Mouse (Mus musculus) forebrain, embryonic 13.5 days (tissue): Measurements from ENCODE around the gene Tlr9. TPM values are rescaled to one million over a fixed set of nuclear protein-coding genes. Genes with fewer than 3 reads are reported as not detected.

Experiments used
- ATAC-seq: fragments of 200-750 bp; cut with Nextera tagmentation; 2 replicates; pipeline ENCODE4 v1.8.0; 2017
- H3K27ac ChIP-seq: fragments of 300-500 bp; sonication (generic); 2 replicates; pipeline ENCODE4 v1.5.1; 2015; ENCODE audit warnings: inconsistent platforms, mild to moderate bottlenecking, moderate library complexity
- H3K27me3 ChIP-seq: fragments of 300-500 bp; sonication (generic); 2 replicates; pipeline ENCODE4 v1.6.1; 2015; ENCODE audit warnings: mild to moderate bottlenecking, inconsistent platforms
- H3K36me3 ChIP-seq: fragments of 300-500 bp; sonication (generic); 2 replicates; pipeline ENCODE4 v1.6.1; 2015; ENCODE audit warnings: mild to moderate bottlenecking, inconsistent platforms; ENCODE audit not compliant: poor library complexity, severe bottlenecking
- H3K4me1 ChIP-seq: fragments of 300-500 bp; sonication (generic); 2 replicates; pipeline ENCODE4 v1.6.1; 2015; ENCODE audit warnings: inconsistent platforms
- H3K4me2 ChIP-seq: fragments of 300-500 bp; sonication (generic); 2 replicates; pipeline ENCODE4 v1.6.1; 2015; ENCODE audit warnings: inconsistent platforms, mild to moderate bottlenecking, moderate library complexity
- H3K4me3 ChIP-seq: fragments of 300-500 bp; sonication (generic); 2 replicates; pipeline ENCODE4 v1.5.1; 2015; ENCODE audit warnings: mild to moderate bottlenecking, inconsistent platforms
- H3K9ac ChIP-seq: fragments of 300-500 bp; sonication (generic); 2 replicates; pipeline ENCODE4 v1.6.1; 2015; ENCODE audit warnings: mild to moderate bottlenecking, inconsistent platforms
- H3K9me3 ChIP-seq: fragments of 300-500 bp; sonication (generic); replicated peaks from 2 replicates; pipeline ENCODE4 v1.6.1; 2016; ENCODE audit warnings: inconsistent platforms
- WGBS: fragments of 180-500 bp; shearing (Covaris S2); methylation state at CpG from one replicate; pipeline ENCODE4 v1.1.7; 2015; 5-methylcytosine and 5-hydroxymethylcytosine counted together
- polyA plus RNA-seq: library from polyadenylated mRNA; unstranded; fragments of >200 nt; fragmentation: Nextera tagmentation; extraction: Ambion mirVana; gene quantifications from 2 replicates; pipeline ENCODE4 v1.2.1, GENCODE M21; 2015

The Tlr9 gene
- polyA plus RNA-seq, 1 experiment from 2014 or later, result not detected

GRCm38 (mm10) chr9:106226151-106226682, 3.8 kb downstream of the Tlr9 start:
- ATAC-seq, result peak; percentile 78
- Histone ChIP-seq H3K4me1 (peaks cover 9% of the 10 kb centered on the region), H3K4me2 (peak overlapping the region; percentile 77), H3K36me3 (no peaks in the 10 kb centered on the region), H3K9me3 (no peaks in the 10 kb centered on the region), H3K27me3 (peaks cover 16% of the 10 kb centered on the region), H3K4me3 (peak overlapping the region; percentile 38), H3K27ac (no peak overlapping the region), H3K9ac (peak overlapping the region; percentile 57)
- WGBS, result 5% methylated on average over 34 of the region's 34 CpGs

- H3K4me3 ChIP-seq, result no peak overlapping the region
- H3K4me2 ChIP-seq, result no peak overlapping the region
- WGBS, result 64% methylated on average over 8 of the region's 8 CpGs
- H3K36me3 ChIP-seq, result peaks cover 7% of the 10 kb centered on the region
- ATAC-seq, result no peak
- peaks cover 9% of the 10 kb centered on the region for H3K4me1 ChIP-seq
- H3K9me3 ChIP-seq, result no peaks in the 10 kb centered on the region
- peaks cover 16% of the 10 kb centered on the region for H3K27me3 ChIP-seq
- H3K9ac ChIP-seq, result no peak overlapping the region
- no peak overlapping the region for H3K27ac ChIP-seq
Measured at GRCm38 (mm10) chr9:106227790-106228429, 5.5 kb downstream of the Tlr9 start.

GRCm38 (mm10) chr9:106230051-106230733, 7.8 kb downstream of the Tlr9 start:
- Histone ChIP-seq H3K27me3 (peaks cover 13% of the 10 kb centered on the region), H3K27ac (no peak overlapping the region), H3K9ac (no peak overlapping the region), H3K36me3 (peaks cover 30% of the 10 kb centered on the region), H3K4me3 (no peak overlapping the region), H3K4me1 (peaks cover 9% of the 10 kb centered on the region), H3K4me2 (no peak overlapping the region), H3K9me3 (no peaks in the 10 kb centered on the region)
- ATAC-seq, result no peak
- WGBS, result 87% methylated on average over 9 of the region's 9 CpGs

GRCm38 (mm10) chr9:106230734-106231106, 8.3 kb downstream of the Tlr9 start:
- no peak overlapping the region for H3K4me2 ChIP-seq
- no peak for ATAC-seq
- WGBS, result 58% methylated on average over 3 of the region's 3 CpGs

GRCm38 (mm10) chr9:106231220-106231619, 8.8 kb downstream of the Tlr9 start:
- Histone ChIP-seq H3K4me2 (no peak overlapping the region), H3K27ac (no peak overlapping the region), H3K9ac (no peak overlapping the region), H3K27me3 (0 out of 2 replicates have a peak, but pooled peaks cover 3% of the 10 kb centered on the region), H3K4me1 (peaks cover 4% of the 10 kb centered on the region), H3K4me3 (no peak overlapping the region), H3K36me3 (peaks cover 40% of the 10 kb centered on the region), H3K9me3 (no peaks in the 10 kb centered on the region)
- ATAC-seq, result no peak
- 81% methylated on average over 7 of the region's 7 CpGs for WGBS

More at GRCm38 (mm10) chr9:106230734-106231106, 8.3 kb downstream of the Tlr9 start:
- peaks cover 35% of the 10 kb centered on the region for H3K36me3 ChIP-seq
- H3K9me3 ChIP-seq, result no peaks in the 10 kb centered on the region
- no peak overlapping the region for H3K9ac ChIP-seq
- peaks cover 8% of the 10 kb centered on the region for H3K27me3 ChIP-seq
- H3K27ac ChIP-seq, result no peak overlapping the region
- H3K4me1 ChIP-seq, result peaks cover 7% of the 10 kb centered on the region
- H3K4me3 ChIP-seq, result no peak overlapping the region

GRCm38 (mm10) chr9:106231816-106232215, 9.4 kb downstream of the Tlr9 start:
- no peaks in the 10 kb centered on the region for H3K9me3 ChIP-seq
- H3K4me2 ChIP-seq, result no peak overlapping the region
- peaks cover 46% of the 10 kb centered on the region for H3K36me3 ChIP-seq
- 90% methylated on average over 4 of the region's 4 CpGs for WGBS
- H3K4me3 ChIP-seq, result no peak overlapping the region
- ATAC-seq, result no peak
- no peaks in the 10 kb centered on the region for H3K4me1 ChIP-seq
- no peak overlapping the region for H3K9ac ChIP-seq
- H3K27ac ChIP-seq, result no peak overlapping the region
- no peaks in the 10 kb centered on the region for H3K27me3 ChIP-seq

GRCm38 (mm10) chr9:106232956-106233355, 10.6 kb downstream of the Tlr9 start:
- H3K36me3 ChIP-seq, result peaks cover 57% of the 10 kb centered on the region
- WGBS, result 88% methylated on average over 3 of the region's 3 CpGs
- H3K27ac ChIP-seq, result no peak overlapping the region
- no peaks in the 10 kb centered on the region for H3K27me3 ChIP-seq
- no peak overlapping the region for H3K9ac ChIP-seq
- no peaks in the 10 kb centered on the region for H3K4me1 ChIP-seq
- no peak overlapping the region for H3K4me3 ChIP-seq
- ATAC-seq, result no peak
- no peaks in the 10 kb centered on the region for H3K9me3 ChIP-seq
- H3K4me2 ChIP-seq, result no peak overlapping the region

- Histone ChIP-seq H3K4me1 (no peaks in the 10 kb centered on the region), H3K36me3 (peaks cover 67% of the 10 kb centered on the region), H3K27ac (no peak overlapping the region), H3K9ac (no peak overlapping the region), H3K4me3 (no peak overlapping the region), H3K9me3 (no peaks in the 10 kb centered on the region), H3K27me3 (no peaks in the 10 kb centered on the region), H3K4me2 (no peak overlapping the region)
- no peak for ATAC-seq
- 76% methylated on average over 6 of the region's 6 CpGs for WGBS
Measured at GRCm38 (mm10) chr9:106233953-106234352, 11.6 kb downstream of the Tlr9 start.

- H3K36me3 ChIP-seq, result peaks cover 81% of the 10 kb centered on the region
- H3K9ac ChIP-seq, result no peak overlapping the region
- H3K4me2 ChIP-seq, result no peak overlapping the region
- no peak overlapping the region for H3K4me3 ChIP-seq
- no peaks in the 10 kb centered on the region for H3K4me1 ChIP-seq
- H3K27ac ChIP-seq, result no peak overlapping the region
- ATAC-seq, result no peak
- H3K9me3 ChIP-seq, result no peaks in the 10 kb centered on the region
- 93% methylated on average over 23 of the region's 23 CpGs for WGBS
- H3K27me3 ChIP-seq, result no peaks in the 10 kb centered on the region
Measured at GRCm38 (mm10) chr9:106235194-106235830, 12.9 kb downstream of the Tlr9 start.

GRCm38 (mm10) chr9:106236156-106236817, 13.9 kb downstream of the Tlr9 start:
- H3K27me3 ChIP-seq, result no peaks in the 10 kb centered on the region
- H3K27ac ChIP-seq, result no peak overlapping the region
- H3K9me3 ChIP-seq, result no peaks in the 10 kb centered on the region
- peaks cover 91% of the 10 kb centered on the region for H3K36me3 ChIP-seq
- no peak overlapping the region for H3K4me3 ChIP-seq
- H3K4me1 ChIP-seq, result no peaks in the 10 kb centered on the region
- no peak overlapping the region for H3K4me2 ChIP-seq
- no peak for ATAC-seq
- H3K9ac ChIP-seq, result no peak overlapping the region
- 93% methylated on average over 23 of the region's 23 CpGs for WGBS

GRCm38 (mm10) chr9:106236818-106237211, 14.4 kb downstream of the Tlr9 start:
- peaks cover 96% of the 10 kb centered on the region for H3K36me3 ChIP-seq
- H3K4me3 ChIP-seq, result no peak overlapping the region
- no peak overlapping the region for H3K4me2 ChIP-seq
- H3K27me3 ChIP-seq, result no peaks in the 10 kb centered on the region
- H3K9ac ChIP-seq, result no peak overlapping the region
- 77% methylated on average over 3 of the region's 3 CpGs for WGBS
- no peaks in the 10 kb centered on the region for H3K4me1 ChIP-seq
- no peaks in the 10 kb centered on the region for H3K9me3 ChIP-seq
- H3K27ac ChIP-seq, result no peak overlapping the region
- no peak for ATAC-seq

- no peak overlapping the region for H3K4me3 ChIP-seq
- H3K27ac ChIP-seq, result no peak overlapping the region
- ATAC-seq, result no peak
- H3K9ac ChIP-seq, result no peak overlapping the region
- H3K9me3 ChIP-seq, result no peaks in the 10 kb centered on the region
- peaks cover 100% of the 10 kb centered on the region for H3K36me3 ChIP-seq
- no peaks in the 10 kb centered on the region for H3K4me1 ChIP-seq
- no peaks in the 10 kb centered on the region for H3K27me3 ChIP-seq
- no peak overlapping the region for H3K4me2 ChIP-seq
- 84% methylated on average over 8 of the region's 8 CpGs for WGBS
Measured at GRCm38 (mm10) chr9:106237401-106237800, 15.0 kb downstream of the Tlr9 start.
